Mouse (Mus musculus) heart, postnatal 25 days (tissue): ENCODE measurements around the gene Btbd35f20. TPM values are rescaled to one million over a fixed set of nuclear protein-coding genes. Genes with fewer than 3 reads are reported as not detected.
"Not testable (repeated sequence)": the region's sequence is repeated elsewhere in the genome, so short reads cannot be mapped to it uniquely, and the experiment has no call there.

Source experiments
- DNase-seq: peaks from one replicate; pipeline ENCODE4 v3.0.0; 2022; ENCODE audit warnings: low spot score
- intact Hi-C: fragments of 180-260 bp; cut with DNase I; formaldehyde crosslinking; loops from one replicate; pipeline ENCODE4 v1.15.1; 2025
- total RNA-seq, 2 experiments: library from RNA; stranded (reverse); gene quantifications; 2 replicates each; pipeline ENCODE4 v1.2.3; 2021

Btbd35f20 gene
- total RNA-seq, result not detected

GRCm38 (mm10) chrX:4291145-4291544 lies at the start of gene Btbd35f20:
Btbd35f20 (minus strand) TSS chrX:4291245.
- DNase-seq, intact Hi-C loops: not testable (repeated sequence)

Other genes with a start within 250 kb of the Btbd35f20 start
- gene Btbd35f28, start 94.7 kb downstream of the Btbd35f20 start, total RNA-seq, result not detected
- not detected for gene Btbd35f17, start 79.4 kb upstream of the Btbd35f20 start, total RNA-seq